Mouse (Mus musculus) heart, postnatal 0 days (tissue): ENCODE results near the gene Pitpnb. TPM values are rescaled to one million over a fixed set of nuclear protein-coding genes. Genes with fewer than 3 reads are reported as not detected.

ENCODE experiments used
- ATAC-seq: fragments of 200-750 bp; cut with Nextera tagmentation; 2 replicates; pipeline ENCODE4 v1.8.0; 2017; ENCODE audit warnings: low read depth, moderate number of reproducible peaks, moderate library complexity; ENCODE audit not compliant: insufficient read depth
- DNase-seq: peaks from one replicate; pipeline ENCODE4 v3.0.0-alpha.2; 2016; ENCODE audit warnings: low spot score
- H3K27ac ChIP-seq: fragments of 300-500 bp; sonication (generic); 2 replicates; pipeline ENCODE4 v1.5.1; 2014; ENCODE audit warnings: low read depth, mild to moderate bottlenecking
- H3K27me3 ChIP-seq: fragments of 300-500 bp; sonication (generic); 2 replicates; pipeline ENCODE4 v1.6.1; 2014; ENCODE audit warnings: low read length, mixed read lengths; ENCODE audit not compliant: control insufficient read depth, insufficient read depth
- H3K36me3 ChIP-seq: fragments of 300-500 bp; sonication (generic); replicated peaks from 2 replicates; pipeline ENCODE4 v1.6.1; 2014; ENCODE audit warnings: low read length, mixed read lengths; ENCODE audit not compliant: control insufficient read depth, insufficient read depth
- H3K4me1 ChIP-seq: fragments of 300-500 bp; sonication (generic); 2 replicates; pipeline ENCODE4 v1.6.1; 2014; ENCODE audit warnings: antibody characterized with exemption; ENCODE audit not compliant: control insufficient read depth, insufficient read depth
- H3K4me2 ChIP-seq: fragments of 300-500 bp; sonication (generic); 2 replicates; pipeline ENCODE4 v1.6.1; 2014; ENCODE audit warnings: low read depth, mild to moderate bottlenecking, low read length, moderate library complexity
- H3K4me3 ChIP-seq: fragments of 300-500 bp; sonication (generic); 2 replicates; pipeline ENCODE4 v1.5.1; 2014; ENCODE audit warnings: low read depth, low read length
- H3K9ac ChIP-seq: fragments of 300-500 bp; sonication (generic); replicated peaks from 2 replicates; pipeline ENCODE4 v1.6.1; 2014; ENCODE audit warnings: low read depth, low read length, mixed read lengths
- H3K9me3 ChIP-seq: fragments of 300-500 bp; sonication (generic); replicated peaks from 2 replicates; pipeline ENCODE4 v1.6.1; 2016; ENCODE audit warnings: low read length; ENCODE audit not compliant: control insufficient read depth
- CTCF ChIP-seq: IDR thresholded peaks from 2 replicates; pipeline ENCODE4 v1.5.1; 2016; ENCODE audit warnings: antibody characterized with exemption, control low read depth, low read depth
- EP300 ChIP-seq: IDR thresholded peaks from 2 replicates; pipeline ENCODE4 v1.6.1; 2016; ENCODE audit warnings: antibody characterized with exemption, low read depth
- WGBS: fragments of 180-500 bp; shearing (Covaris S2); extraction: QIAGEN DNeasy Blood & Tissue Kit; methylation state at CpG from one replicate; pipeline ENCODE4 v1.1.7; 2014; 5-methylcytosine and 5-hydroxymethylcytosine counted together
- polyA plus RNA-seq: library from polyadenylated mRNA; unstranded; fragments of >200 nt; fragmentation: Nextera tagmentation; extraction: Ambion mirVana; gene quantifications from 2 replicates; pipeline ENCODE4 v1.2.1, GENCODE M21; 2015
- total RNA-seq: library from RNA; depleted of rRNA; stranded (reverse); fragments of >200 nt; gene quantifications from 2 replicates; pipeline ENCODE4 v1.2.3, GENCODE M21; 2014; ENCODE audit warnings: low replicate concordance

Gene Pitpnb
- total and polyA plus RNA-seq, 2 experiments from 2014 or later = 2.3 to 56.1 TPM

- no peak for TF ChIP-seq CTCF
- TF ChIP-seq EP300 = no peak
- no peaks in the 10 kb centered on the region for H3K27me3 ChIP-seq
- H3K36me3 ChIP-seq = peaks cover 81% of the 10 kb centered on the region
- no peak overlapping the region for H3K9ac ChIP-seq
- H3K4me2 ChIP-seq = no peak overlapping the region
- H3K27ac ChIP-seq = no peak overlapping the region
- no peak for ATAC-seq
- no peaks in the 10 kb centered on the region for H3K9me3 ChIP-seq
- DNase-seq = no peak
- no peaks in the 10 kb centered on the region for H3K4me1 ChIP-seq
- 90% methylated on average over 2 of the region's 2 CpGs for WGBS
- no peak overlapping the region for H3K4me3 ChIP-seq
Observed at GRCm38 (mm10) chr5:111344721-111345400, 14.3 kb downstream of the Pitpnb start.

DNA sequence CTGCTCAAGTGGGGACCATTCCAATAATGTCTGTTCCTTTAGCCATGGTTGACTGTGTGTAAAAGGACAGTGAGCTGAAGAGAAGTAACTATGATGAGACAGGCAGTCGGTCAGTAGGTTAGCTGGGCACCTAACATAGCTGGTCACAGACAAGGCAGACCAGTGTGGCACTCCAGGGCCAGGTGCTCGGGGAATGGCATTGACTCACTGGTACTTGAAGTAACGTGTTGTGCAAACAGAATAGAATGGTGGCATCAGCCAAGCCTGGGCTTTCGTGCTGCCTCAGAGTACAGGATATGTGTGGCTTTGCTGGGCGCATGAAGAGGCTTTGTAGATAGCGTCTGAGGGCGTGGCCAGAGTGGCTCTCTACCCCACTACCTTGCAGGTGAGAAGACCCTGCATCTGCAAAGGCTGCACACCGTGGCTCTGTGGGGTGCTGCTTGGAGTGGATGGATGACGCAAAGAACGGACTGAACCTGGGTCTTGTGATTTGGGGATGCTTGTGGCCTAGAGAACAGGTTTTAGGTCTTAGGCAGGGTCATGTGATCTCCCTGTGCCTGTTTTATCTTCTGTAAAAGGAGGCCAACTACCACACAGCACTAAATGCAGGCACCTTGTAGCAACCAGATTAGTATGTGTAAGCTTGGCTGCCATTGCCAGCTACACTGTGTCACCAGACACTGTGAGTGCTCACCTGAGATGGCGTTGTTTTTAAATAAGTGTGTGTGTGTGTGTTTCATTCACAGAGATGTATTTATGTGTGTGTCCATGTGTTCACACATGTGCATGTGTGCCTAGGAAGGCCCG, 26.5 kb downstream of the Pitpnb start:
- TF ChIP-seq CTCF (no peak), EP300 (no peak)

DNA sequence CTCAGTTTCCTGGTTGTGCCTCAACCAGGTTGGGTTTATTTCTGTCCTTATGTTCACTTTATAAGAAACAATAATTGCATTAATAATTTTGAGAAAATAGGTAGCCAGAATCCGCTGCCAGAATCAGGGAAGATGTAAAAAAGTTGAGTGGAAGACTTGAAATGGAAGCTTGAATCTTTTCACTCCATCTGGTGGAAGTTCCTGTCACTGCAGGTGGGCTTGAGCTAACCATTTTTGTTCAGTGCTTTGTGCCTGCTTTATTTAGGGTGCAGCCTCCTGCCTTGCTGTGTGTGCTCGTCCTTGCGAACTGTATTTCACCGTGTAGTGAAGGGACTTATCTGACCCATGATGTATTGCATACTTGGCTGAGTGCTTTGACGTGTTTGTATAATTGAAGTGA, 30.0 kb downstream of the Pitpnb start:
- H3K4me2 ChIP-seq = no peak overlapping the region
- ATAC-seq (no peak), DNase-seq (no peak)
- H3K9me3 ChIP-seq = no peaks in the 10 kb centered on the region
- H3K27me3 ChIP-seq = no peaks in the 10 kb centered on the region
- TF ChIP-seq CTCF (peak; percentile 28), EP300 (no peak)
- no peak overlapping the region for H3K27ac ChIP-seq
- peaks cover 71% of the 10 kb centered on the region for H3K36me3 ChIP-seq
- no peak overlapping the region for H3K9ac ChIP-seq
- WGBS = 61% methylated on average over 5 of the region's 5 CpGs
- no peaks in the 10 kb centered on the region for H3K4me1 ChIP-seq
- no peak overlapping the region for H3K4me3 ChIP-seq

More for the DNA sequence above, 26.5 kb downstream of the Pitpnb start:
- H3K9ac ChIP-seq = no peak overlapping the region
- H3K4me1 ChIP-seq = no peaks in the 10 kb centered on the region
- H3K9me3 ChIP-seq = no peaks in the 10 kb centered on the region
- H3K4me3 ChIP-seq = no peak overlapping the region
- no peak for ATAC-seq
- no peak overlapping the region for H3K27ac ChIP-seq
- H3K27me3 ChIP-seq = no peaks in the 10 kb centered on the region
- H3K36me3 ChIP-seq = peaks cover 63% of the 10 kb centered on the region
- H3K4me2 ChIP-seq = no peak overlapping the region
- 83% methylated on average over 12 of the region's 12 CpGs for WGBS
- DNase-seq = no peak

DNA sequence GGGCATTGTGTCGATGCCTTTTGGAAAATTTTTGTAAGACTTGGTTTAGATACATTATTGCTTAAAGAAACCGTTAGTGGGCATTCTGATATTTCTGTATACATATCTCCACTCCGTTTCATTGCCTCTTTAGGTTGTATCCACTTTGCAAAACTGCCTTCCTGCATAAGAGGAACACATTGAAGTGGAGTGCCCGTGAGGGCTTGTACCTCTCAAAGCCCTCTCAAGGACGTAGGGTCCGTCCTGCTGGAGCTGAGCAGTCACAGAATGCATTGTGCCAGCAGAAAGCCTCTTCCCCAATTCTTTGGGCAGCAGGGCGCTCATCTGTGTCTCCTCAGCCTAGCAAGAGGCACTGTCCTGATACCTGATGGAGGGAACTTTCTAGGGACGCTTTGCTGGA, 30.5 kb downstream of the Pitpnb start:
- DNase-seq = no peak
- H3K4me3 ChIP-seq = no peak overlapping the region
- H3K36me3 ChIP-seq = peaks cover 68% of the 10 kb centered on the region
- H3K9ac ChIP-seq = no peak overlapping the region
- no peak for ATAC-seq
- TF ChIP-seq CTCF (no peak), EP300 (no peak)
- H3K27me3 ChIP-seq = no peaks in the 10 kb centered on the region
- 75% methylated on average over 8 of the region's 8 CpGs for WGBS
- no peak overlapping the region for H3K4me2 ChIP-seq
- H3K27ac ChIP-seq = no peak overlapping the region
- no peaks in the 10 kb centered on the region for H3K9me3 ChIP-seq
- H3K4me1 ChIP-seq = no peaks in the 10 kb centered on the region

GRCm38 (mm10) chr5:111361846-111362245, 31.3 kb downstream of the Pitpnb start:
- Histone ChIP-seq H3K36me3 (peaks cover 60% of the 10 kb centered on the region), H3K9ac (no peak overlapping the region), H3K4me2 (no peak overlapping the region), H3K9me3 (no peaks in the 10 kb centered on the region), H3K27ac (no peak overlapping the region), H3K4me1 (no peaks in the 10 kb centered on the region), H3K4me3 (no peak overlapping the region), H3K27me3 (no peaks in the 10 kb centered on the region)
- WGBS = 81% methylated on average over 7 of the region's 7 CpGs
- no peak for DNase-seq
- no peak for ATAC-seq
- TF ChIP-seq CTCF (no peak), EP300 (no peak)
